Mouse (Mus musculus) heart, embryonic 16.5 days (tissue): ENCODE results near the gene Adamtsl1. TPM values are rescaled to one million over a fixed set of nuclear protein-coding genes. Genes with fewer than 3 reads are reported as not detected.

ENCODE experiments used
- ATAC-seq: fragments of 200-750 bp; cut with Nextera tagmentation; replicated peaks from 2 replicates; pipeline ENCODE4 v1.8.0; 2017; ENCODE audit warnings: moderate number of reproducible peaks; ENCODE audit not compliant: insufficient read depth, low FRiP score; ENCODE audit errors: extremely low read depth
- H3K27ac ChIP-seq: fragments of 300-500 bp; sonication (generic); 2 replicates; pipeline ENCODE4 v1.5.1; 2014; ENCODE audit warnings: mild to moderate bottlenecking, low read length, control low read depth, moderate library complexity
- H3K27me3 ChIP-seq: fragments of 300-500 bp; sonication (generic); 2 replicates; pipeline ENCODE4 v1.6.1; 2014; ENCODE audit warnings: low read length, mixed read lengths; ENCODE audit not compliant: control insufficient read depth, insufficient read depth
- H3K36me3 ChIP-seq: fragments of 300-500 bp; sonication (generic); 2 replicates; pipeline ENCODE4 v1.6.1; 2014; ENCODE audit not compliant: control insufficient read depth, insufficient read depth
- H3K4me1 ChIP-seq: fragments of 300-500 bp; sonication (generic); 2 replicates; pipeline ENCODE4 v1.6.1; 2014; ENCODE audit warnings: low read length, mixed read lengths; ENCODE audit not compliant: control insufficient read depth, insufficient read depth
- H3K4me2 ChIP-seq: fragments of 300-500 bp; sonication (generic); 2 replicates; pipeline ENCODE4 v1.6.1; 2014; ENCODE audit warnings: low read depth, mild to moderate bottlenecking, control low read depth, low read length
- H3K4me3 ChIP-seq: fragments of 300-500 bp; sonication (generic); 2 replicates; pipeline ENCODE4 v1.5.1; 2014; ENCODE audit warnings: mild to moderate bottlenecking, control low read depth, low read length
- H3K9ac ChIP-seq: fragments of 300-500 bp; sonication (generic); 2 replicates; pipeline ENCODE4 v1.6.1; 2014; ENCODE audit warnings: low read length, control low read depth
- H3K9me3 ChIP-seq: fragments of 300-500 bp; sonication (generic); replicated peaks from 2 replicates; pipeline ENCODE4 v1.6.1; 2016; ENCODE audit warnings: low read length; ENCODE audit not compliant: control insufficient read depth
- WGBS: fragments of 180-500 bp; shearing (Covaris S2); extraction: QIAGEN DNeasy Blood & Tissue Kit; methylation state at CpG from one replicate; pipeline ENCODE4 v1.1.7; 2014; 5-methylcytosine and 5-hydroxymethylcytosine counted together
- polyA plus RNA-seq: library from polyadenylated mRNA; unstranded; fragments of >200 nt; fragmentation: Nextera tagmentation; extraction: Ambion mirVana; gene quantifications from 2 replicates; pipeline ENCODE4 v1.2.1, GENCODE M21; 2015

Gene Adamtsl1
- polyA plus RNA-seq, 1 experiment from 2014 or later = 7.9 TPM

GRCm38 (mm10) chr4:85889877-85890598 is 376.1 kb downstream of the Adamtsl1 start:
- Histone ChIP-seq H3K36me3 (no peaks in the 10 kb centered on the region), H3K4me3 (no peak overlapping the region), H3K4me2 (no peak overlapping the region), H3K9ac (no peak overlapping the region), H3K4me1 (no peaks in the 10 kb centered on the region), H3K27ac (no peak overlapping the region), H3K27me3 (no peaks in the 10 kb centered on the region), H3K9me3 (no peaks in the 10 kb centered on the region)
- 66% methylated on average over 2 of the region's 2 CpGs for WGBS
- ATAC-seq = no peak

DNA sequence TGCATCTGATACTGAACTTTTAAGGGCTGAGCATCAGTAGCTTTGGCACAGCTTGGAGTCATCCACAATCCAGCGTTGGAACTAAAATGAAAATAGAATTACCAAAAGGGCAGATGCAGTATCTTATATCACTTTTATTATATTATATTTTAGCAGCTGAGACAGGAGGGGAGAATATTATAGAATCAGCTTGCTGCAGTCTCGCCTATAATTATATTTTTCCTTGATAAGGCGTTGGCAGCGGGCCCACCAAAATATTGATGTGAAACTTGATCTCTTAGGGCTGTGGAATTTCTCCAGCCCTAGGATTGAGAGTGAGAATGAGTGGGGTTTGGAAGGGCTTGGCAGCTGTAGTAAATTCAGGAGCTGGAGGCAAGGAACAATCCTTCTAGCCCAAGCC is 387.3 kb downstream of the Adamtsl1 start:
- Histone ChIP-seq H3K36me3 (no peaks in the 10 kb centered on the region), H3K27ac (no peak overlapping the region), H3K4me2 (no peak overlapping the region), H3K9ac (no peak overlapping the region), H3K9me3 (no peaks in the 10 kb centered on the region), H3K27me3 (no peaks in the 10 kb centered on the region), H3K4me1 (peaks cover 3% of the 10 kb centered on the region; the same call in 1 of the 2 replicates), H3K4me3 (no peak overlapping the region)
- ATAC-seq = no peak
- 53% methylated on average over 4 of the region's 4 CpGs for WGBS

GRCm38 (mm10) chr4:85904217-85904616 is 390.2 kb downstream of the Adamtsl1 start:
- Histone ChIP-seq H3K36me3 (no peaks in the 10 kb centered on the region), H3K9ac (no peak overlapping the region), H3K27me3 (no peaks in the 10 kb centered on the region), H3K4me1 (peaks cover 3% of the 10 kb centered on the region; the same call in 1 of the 2 replicates), H3K4me2 (no peak overlapping the region), H3K4me3 (no peak overlapping the region), H3K9me3 (no peaks in the 10 kb centered on the region; the same call in 1 of the 2 replicates), H3K27ac (no peak overlapping the region)
- WGBS = 77% methylated on average over 5 of the region's 5 CpGs
- no peak for ATAC-seq

DNA sequence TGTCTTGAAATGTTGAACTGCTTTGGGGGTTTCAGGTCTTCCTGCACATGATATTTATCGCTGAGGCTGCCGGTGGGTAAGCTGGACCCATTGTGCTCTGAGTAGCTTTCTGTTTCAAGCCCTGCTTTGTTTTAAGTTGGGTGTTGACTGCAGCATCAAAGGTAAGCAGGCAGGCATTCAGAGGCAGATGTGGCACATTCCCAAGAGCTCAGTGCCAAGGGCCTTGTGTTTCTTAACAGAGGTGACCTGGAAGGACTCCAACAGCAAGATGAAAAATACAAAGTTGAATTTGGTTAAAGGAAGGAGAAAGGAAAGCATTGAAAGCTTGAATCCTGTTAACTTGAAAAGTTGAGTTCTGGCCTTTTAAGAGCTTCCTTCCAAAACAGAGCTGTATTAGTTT is 402.1 kb downstream of the Adamtsl1 start:
- 31% methylated on average over 2 of the region's 2 CpGs for WGBS
- H3K4me1 ChIP-seq = peaks cover 7% of the 10 kb centered on the region; the same call in 1 of the 2 replicates
- H3K4me3 ChIP-seq = no peak overlapping the region
- H3K36me3 ChIP-seq = no peaks in the 10 kb centered on the region
- ATAC-seq = no peak
- H3K9ac ChIP-seq = no peak overlapping the region
- no peak overlapping the region for H3K27ac ChIP-seq
- peaks cover 6% of the 10 kb centered on the region; the same call in 1 of the 2 replicates for H3K9me3 ChIP-seq
- H3K27me3 ChIP-seq = no peaks in the 10 kb centered on the region
- no peak overlapping the region for H3K4me2 ChIP-seq

DNA sequence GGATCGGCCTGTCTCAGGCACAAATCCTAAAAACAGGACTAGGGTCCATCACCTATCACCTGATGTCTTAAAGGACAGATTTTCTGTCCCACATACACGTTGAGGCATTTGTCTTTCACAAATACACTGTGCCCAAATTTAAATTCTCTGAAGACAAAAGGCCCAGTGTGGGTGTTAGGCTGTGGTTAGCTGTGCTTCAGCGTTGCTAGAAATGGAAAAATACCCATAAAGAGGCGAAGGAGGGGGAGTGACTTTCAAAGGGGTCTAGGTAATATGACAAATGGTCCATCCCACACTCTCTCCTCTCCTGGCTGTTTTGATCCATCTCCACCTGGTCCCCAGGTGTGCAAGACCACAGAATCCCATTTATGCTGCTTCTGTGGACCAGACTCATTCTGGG is 404.4 kb downstream of the Adamtsl1 start:
- H3K36me3 ChIP-seq = no peaks in the 10 kb centered on the region
- H3K4me1 ChIP-seq = peaks cover 7% of the 10 kb centered on the region; the same call in 1 of the 2 replicates
- ATAC-seq = no peak
- H3K9me3 ChIP-seq = peaks cover 6% of the 10 kb centered on the region; the same call in 1 of the 2 replicates
- H3K4me2 ChIP-seq = no peak overlapping the region
- no peak overlapping the region for H3K4me3 ChIP-seq
- 76% methylated on average over 4 of the region's 4 CpGs for WGBS
- H3K27ac ChIP-seq = no peak overlapping the region
- H3K27me3 ChIP-seq = no peaks in the 10 kb centered on the region
- no peak overlapping the region for H3K9ac ChIP-seq

GRCm38 (mm10) chr4:85920474-85920873 is 406.5 kb downstream of the Adamtsl1 start:
- no peaks in the 10 kb centered on the region for H3K9me3 ChIP-seq
- H3K27me3 ChIP-seq = no peaks in the 10 kb centered on the region
- H3K27ac ChIP-seq = no peak overlapping the region
- no peak for ATAC-seq
- H3K36me3 ChIP-seq = no peaks in the 10 kb centered on the region
- H3K4me1 ChIP-seq = peaks cover 7% of the 10 kb centered on the region; the same call in 1 of the 2 replicates
- 54% methylated on average over 3 of the region's 3 CpGs for WGBS
- no peak overlapping the region for H3K9ac ChIP-seq
- H3K4me3 ChIP-seq = no peak overlapping the region
- no peak overlapping the region for H3K4me2 ChIP-seq

DNA sequence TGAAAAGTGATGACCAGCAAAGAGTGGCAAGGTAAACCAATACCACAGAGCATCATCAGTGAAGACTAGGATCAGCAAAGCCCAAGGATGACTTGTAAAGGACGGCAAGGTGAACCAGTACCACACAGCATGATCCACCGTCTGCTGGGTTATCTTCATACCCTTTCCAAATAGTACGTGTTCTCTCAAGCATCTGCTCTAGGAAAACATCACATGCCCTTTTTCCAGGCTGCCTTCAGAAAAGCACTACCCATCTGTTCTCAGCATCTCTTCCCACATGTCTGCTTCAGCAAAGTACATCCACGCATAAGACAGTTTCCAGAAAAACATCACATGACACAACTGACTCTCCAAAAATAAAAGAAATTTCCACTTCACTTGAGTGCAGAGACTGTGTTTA is 408.8 kb downstream of the Adamtsl1 start:
- H3K4me2 ChIP-seq = no peak overlapping the region
- no peak overlapping the region for H3K9ac ChIP-seq
- no peaks in the 10 kb centered on the region for H3K27me3 ChIP-seq
- no peaks in the 10 kb centered on the region for H3K36me3 ChIP-seq
- no peaks in the 10 kb centered on the region for H3K9me3 ChIP-seq
- H3K27ac ChIP-seq = no peak overlapping the region
- H3K4me1 ChIP-seq = no peaks in the 10 kb centered on the region; the same call in 1 of the 2 replicates
- H3K4me3 ChIP-seq = no peak overlapping the region
- WGBS = 79% methylated on average over 4 of the region's 4 CpGs
- no peak for ATAC-seq

- no peaks in the 10 kb centered on the region for H3K9me3 ChIP-seq
- ATAC-seq = no peak
- no peaks in the 10 kb centered on the region for H3K4me1 ChIP-seq
- H3K4me3 ChIP-seq = no peak overlapping the region
- no peak overlapping the region for H3K4me2 ChIP-seq
- no peaks in the 10 kb centered on the region for H3K27me3 ChIP-seq
- no peak overlapping the region for H3K27ac ChIP-seq
- H3K36me3 ChIP-seq = no peaks in the 10 kb centered on the region
- H3K9ac ChIP-seq = no peak overlapping the region
Observed at GRCm38 (mm10) chr4:85932129-85932528, 418.2 kb downstream of the Adamtsl1 start.

DNA sequence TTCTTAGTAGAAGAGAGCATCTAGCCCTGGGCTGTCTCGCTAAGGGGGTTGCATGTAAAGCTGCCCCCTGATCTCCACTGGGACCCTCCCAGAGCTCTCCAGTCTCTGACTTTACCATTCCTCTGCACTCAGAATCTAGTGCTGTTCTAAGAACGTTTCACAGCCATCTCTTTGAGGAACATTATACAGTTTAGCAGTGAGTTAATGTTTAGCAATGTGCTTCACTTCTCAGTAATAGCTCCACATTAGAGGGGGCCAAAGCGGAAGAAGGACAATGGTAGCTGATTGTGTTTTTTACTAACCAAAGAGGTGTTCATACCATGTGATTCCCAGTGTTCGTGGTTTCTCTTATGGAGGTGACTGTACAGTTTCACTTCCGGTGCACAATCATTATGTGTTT is 425.5 kb downstream of the Adamtsl1 start:
- Histone ChIP-seq H3K27ac (no peak overlapping the region), H3K27me3 (no peaks in the 10 kb centered on the region), H3K9me3 (no peaks in the 10 kb centered on the region), H3K4me3 (no peak overlapping the region), H3K9ac (no peak overlapping the region), H3K36me3 (no peaks in the 10 kb centered on the region), H3K4me2 (no peak overlapping the region), H3K4me1 (no peaks in the 10 kb centered on the region)
- ATAC-seq = no peak
- WGBS = 78% methylated on average over 5 of the region's 5 CpGs
